ENCODE assay signal across 21 mouse cellular contexts in genomic region chr19:43919841-43920240, GRCm38 (mm10). TPM values are rescaled to one million over a fixed set of nuclear protein-coding genes. Genes with fewer than 3 reads are reported as not detected.
DNase-seq lines count a peak whose midpoint lies in the region; ATAC-seq and TF ChIP-seq lines count a peak whose summit lies in the region.
"Had no signal": no experiment of that assay in that cellular context is flagged by ENCODE, and none has a peak within 500 bp of the region (broad histone marks: within the 10 kb centered on the region; RNA-seq: fewer than 3 reads in every experiment).

No protein-coding gene starts in this region.

- H3K27me3 ChIP-seq in kidney, postnatal 0 days (ENCODE audit: insufficient read depth, low read length) = no peaks in the 10 kb centered on the region
- H3K27me3 ChIP-seq in kidney, adult 2 months (replicated peaks; ENCODE audit: control insufficient read depth, insufficient read depth, low read length) = no peaks in the 10 kb centered on the region
- no peaks in the 10 kb centered on the region for H3K27me3 ChIP-seq in E14TG2a.4 (ENCODE audit: insufficient read depth, low read length)
- no peaks in the 10 kb centered on the region; the same call in 1 of the 2 replicates for H3K27me3 ChIP-seq in limb, embryonic 10.5 days (ENCODE audit: low read depth, poor library complexity, severe bottlenecking)
- peaks cover 5% of the 10 kb centered on the region; the same call in 1 of the 2 replicates for H3K27me3 ChIP-seq in embryonic facial prominence, embryonic 10.5 days (replicated peaks; ENCODE audit: low read depth, poor library complexity, severe bottlenecking)
- H3K27me3 ChIP-seq in hindbrain, embryonic 13.5 days = 0 out of 2 replicates have a peak, but pooled peaks cover 7% of the 10 kb centered on the region
- H3K27me3 ChIP-seq: embryonic facial prominence, embryonic 15.5 days; heart, embryonic 15.5 days had no signal

- 87% methylated on average over 4 of the region's 4 CpGs for WGBS in kidney, postnatal 0 days
- WGBS in kidney, adult 2 months = 79% methylated on average over 4 of the region's 4 CpGs
- 95% methylated on average over 4 of the region's 4 CpGs for WGBS in limb, embryonic 10.5 days
- WGBS in embryonic facial prominence, embryonic 10.5 days = 84% methylated on average over 4 of the region's 4 CpGs
- WGBS in hindbrain, embryonic 13.5 days = 94% methylated on average over 4 of the region's 4 CpGs

- H3K4me3 ChIP-seq in kidney, postnatal 0 days (replicated peaks; ENCODE audit: low read depth, low read length) = no peak overlapping the region
- no peak overlapping the region for H3K4me3 ChIP-seq in kidney, adult 2 months (ENCODE audit: insufficient read depth, low read depth, low read length)
- peak overlapping the region; percentile 72 for H3K4me3 ChIP-seq in E14TG2a.4 (replicated peaks; ENCODE audit: low read length)
- no peak overlapping the region for H3K4me3 ChIP-seq in limb, embryonic 10.5 days
- H3K4me3 ChIP-seq in embryonic facial prominence, embryonic 10.5 days = no peak overlapping the region
- H3K4me3 ChIP-seq in hindbrain, embryonic 13.5 days = no peak overlapping the region
- H3K4me3 ChIP-seq: embryonic facial prominence, embryonic 15.5 days; left cerebral cortex, adult 2 months had no signal

- no peak overlapping the region for H3K4me2 ChIP-seq in kidney, postnatal 0 days (ENCODE audit: low read length)
- no peak overlapping the region for H3K4me2 ChIP-seq in hindbrain, embryonic 13.5 days
- H3K4me2 ChIP-seq: embryonic facial prominence, embryonic 15.5 days had no signal

- no peaks in the 10 kb centered on the region for H3K36me3 ChIP-seq in kidney, postnatal 0 days (ENCODE audit: insufficient read depth, low read length)
- no peaks in the 10 kb centered on the region for H3K36me3 ChIP-seq in kidney, adult 2 months (ENCODE audit: control insufficient read depth, insufficient read depth, low read length)
- H3K36me3 ChIP-seq in E14TG2a.4 (ENCODE audit: insufficient read depth, low read length) = no peaks in the 10 kb centered on the region
- H3K36me3 ChIP-seq in limb, embryonic 10.5 days = peaks cover 13% of the 10 kb centered on the region
- peaks cover 9% of the 10 kb centered on the region for H3K36me3 ChIP-seq in embryonic facial prominence, embryonic 10.5 days (replicated peaks)
- no peaks in the 10 kb centered on the region for H3K36me3 ChIP-seq in hindbrain, embryonic 13.5 days
- H3K36me3 ChIP-seq: G1E had no signal

- DNase-seq in kidney, postnatal 0 days (ENCODE audit: low spot score) = peak; percentile 60
- no peak for DNase-seq in kidney, adult 2 months
- DNase-seq in 416B (ENCODE audit: low read depth) = peak; percentile 74
- peak; percentile 30 for DNase-seq in adipocyte (ENCODE audit: low spot score)
- DNase-seq in limb, embryonic 10.5 days (ENCODE audit: low spot score) = no peak
- DNase-seq in embryonic facial prominence, embryonic 10.5 days (ENCODE audit: low spot score) = no peak
- DNase-seq: gastrocnemius, postnatal 10 days; lung, postnatal 10 days; right cerebral cortex, adult 18-20 months; right cerebral cortex, postnatal 4 days; thymus, postnatal 25 days had no signal

- TF ChIP-seq POLR2A in kidney, adult 2 months (IDR thresholded peaks at IDR 0.05; ENCODE audit: low read depth, low read length) = no peak

- no peak for TF ChIP-seq CTCF in kidney, postnatal 0 days (IDR thresholded peaks at IDR 0.05; ENCODE audit: low read depth)
- no peak for TF ChIP-seq CTCF in kidney, adult 2 months (conservative IDR thresholded peaks at IDR 0.05; ENCODE audit: insufficient read depth, insufficient read length, low read depth, low read length)
- TF ChIP-seq CTCF in E14TG2a.4 (conservative IDR thresholded peaks at IDR 0.05; ENCODE audit: low read length) = no peak

- H3K27ac ChIP-seq in kidney, postnatal 0 days = no peak overlapping the region; the same call in 1 of the 2 replicates
- no peak overlapping the region for H3K27ac ChIP-seq in kidney, adult 2 months (ENCODE audit: insufficient read depth, low read depth, low read length)
- no peak overlapping the region for H3K27ac ChIP-seq in limb, embryonic 10.5 days
- H3K27ac ChIP-seq in embryonic facial prominence, embryonic 10.5 days (replicated peaks) = no peak overlapping the region
- H3K27ac ChIP-seq in hindbrain, embryonic 13.5 days = no peak overlapping the region
- H3K27ac ChIP-seq: embryonic facial prominence, embryonic 15.5 days; hindbrain, postnatal 0 days; left cerebral cortex, adult 2 months; liver, embryonic 14.5 days had no signal

- peaks cover 13% of the 10 kb centered on the region; the same call in 1 of the 2 replicates for H3K4me1 ChIP-seq in kidney, postnatal 0 days (replicated peaks; ENCODE audit: insufficient read depth, low read length)
- H3K4me1 ChIP-seq in kidney, adult 2 months (ENCODE audit: control insufficient read depth, insufficient read depth, low read length) = peaks cover 18% of the 10 kb centered on the region; the same call in 1 of the 2 replicates
- peaks cover 72% of the 10 kb centered on the region for H3K4me1 ChIP-seq in E14TG2a.4 (replicated peaks; ENCODE audit: low read depth, low read length)
- H3K4me1 ChIP-seq in limb, embryonic 10.5 days = peaks cover 22% of the 10 kb centered on the region
- H3K4me1 ChIP-seq in embryonic facial prominence, embryonic 10.5 days = peaks cover 25% of the 10 kb centered on the region
- H3K4me1 ChIP-seq in hindbrain, embryonic 13.5 days (replicated peaks) = peaks cover 9% of the 10 kb centered on the region

- H3K9ac ChIP-seq in kidney, postnatal 0 days (ENCODE audit: low read depth, low read length) = no peak overlapping the region
- no peak overlapping the region for H3K9ac ChIP-seq in hindbrain, embryonic 13.5 days
- H3K9ac ChIP-seq: embryonic facial prominence, embryonic 15.5 days; heart, embryonic 15.5 days; liver, embryonic 14.5 days had no signal

- ATAC-seq in kidney, postnatal 0 days (replicated peaks; ENCODE audit: low FRiP score, low read depth) = no peak
- no peak for ATAC-seq in hindbrain, embryonic 13.5 days (ENCODE audit: low FRiP score)
- ATAC-seq: forebrain, embryonic 14.5 days; hindbrain, postnatal 0 days; intestine, embryonic 16.5 days had no signal

- H3K9me3 ChIP-seq in kidney, postnatal 0 days (replicated peaks; ENCODE audit: low read length) = no peaks in the 10 kb centered on the region
- H3K9me3 ChIP-seq in E14TG2a.4 (ENCODE audit: low read length) = no peaks in the 10 kb centered on the region
- no peaks in the 10 kb centered on the region for H3K9me3 ChIP-seq in limb, embryonic 10.5 days (replicated peaks)
- H3K9me3 ChIP-seq in embryonic facial prominence, embryonic 10.5 days = peaks cover 6% of the 10 kb centered on the region; the same call in 1 of the 2 replicates
- H3K9me3 ChIP-seq in hindbrain, embryonic 13.5 days = no peaks in the 10 kb centered on the region
- H3K9me3 ChIP-seq: embryonic facial prominence, embryonic 15.5 days; G1E; heart, embryonic 15.5 days had no signal

RNA-seq across cellular contexts. Expression of gene Dnmbp, which starts 20.1 kb away (rescaled TPM):
- 19.2 and 20.7 TPM in 2 replicates for polyA plus RNA-seq in kidney, postnatal 0 days (2015; fragmentation: Nextera tagmentation; extraction: Ambion mirVana)
- 13.9 and 15.5 TPM in 2 replicates for polyA plus RNA-seq in kidney, adult 2 months (2012; rRNA removed)
- 19.4 and 22.0 TPM in 2 replicates for polyA plus RNA-seq in limb, embryonic 10.5 days (2016; fragmentation: Nextera tagmentation; extraction: Ambion mirVana)
- polyA plus RNA-seq in embryonic facial prominence, embryonic 10.5 days (2016; fragmentation: Nextera tagmentation; extraction: Ambion mirVana) = 20.4 and 20.8 TPM in 2 replicates
- polyA plus RNA-seq in hindbrain, embryonic 13.5 days (2015; fragmentation: Nextera tagmentation; extraction: Ambion mirVana) = 9.2 and 10.8 TPM in 2 replicates

Comparison
In these comparisons a context has a peak if more than half of its experiments do, and no peak if none do; other contexts are left out.
1. DNase-seq: peak in kidney, postnatal 0 days (single experiment), 416B (single experiment) and adipocyte (single experiment); none in kidney, adult 2 months (single experiment), limb, embryonic 10.5 days (single experiment) and embryonic facial prominence, embryonic 10.5 days (single experiment).